Mouse (Mus musculus) urinary bladder, adult 18-20 months (tissue): ENCODE measurements at regions not wholly inside any gene's neighbourhood (a gene's known extent, or its start where the extent isn't known, plus 50 kb on each side); places are given as distances from the start of the nearest gene placed in this dataset.

Experiments
- DNase-seq, 2 experiments: peaks; one replicate each; pipeline ENCODE4 v3.0.0; 2022; ENCODE audit warnings: low spot score in 2 of 2, mixed read lengths in 2 of 2

- no peak for DNase-seq
Observed at GRCm38 (mm10) chr14:68784395-68784794, 509.7 kb downstream of the Synb start.

DNA sequence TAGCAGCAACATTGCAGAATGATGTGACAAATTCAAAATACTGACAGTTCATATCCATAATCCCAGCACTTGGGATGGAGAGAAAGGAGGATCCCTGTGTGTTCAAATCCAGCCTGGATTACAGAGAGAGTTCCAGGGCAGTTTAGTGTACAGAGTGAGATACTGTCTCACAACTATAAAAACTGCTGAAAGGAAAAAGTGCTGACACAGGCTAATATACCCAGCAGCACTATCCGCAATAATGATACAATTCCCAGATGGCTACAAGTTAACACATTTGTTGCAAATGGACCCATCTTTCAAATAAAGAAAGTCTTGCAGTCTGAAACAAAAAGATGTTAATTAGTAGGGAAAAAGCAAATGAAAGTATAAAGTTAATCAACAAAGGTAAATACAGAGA is 510.9 kb downstream of the Synb start:
- no peak for DNase-seq

DNA sequence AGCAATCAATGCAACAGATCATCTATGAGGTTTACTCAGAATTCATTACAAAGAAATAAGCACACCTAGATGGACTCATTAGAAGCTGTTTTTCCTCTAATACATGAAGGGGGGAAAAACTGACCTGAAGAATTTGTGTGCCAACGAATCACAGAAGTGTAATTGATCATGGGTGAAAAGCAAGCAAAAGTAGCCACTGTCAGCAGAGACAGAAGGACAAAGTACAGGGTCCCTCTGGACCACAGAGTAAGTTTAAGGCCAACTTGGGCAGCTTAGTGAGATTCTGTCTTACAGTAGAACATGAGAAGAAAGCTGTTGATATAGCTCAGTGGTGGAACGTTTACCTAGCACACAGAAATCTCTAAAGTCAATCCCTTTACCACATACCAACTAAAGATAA is 523.7 kb downstream of the Synb start:
- no peak for DNase-seq

GRCm38 (mm10) chr14:68762916-68763315 is 531.2 kb downstream of the Synb start:
- DNase-seq: no peak

- no peak for DNase-seq
Observed at GRCm38 (mm10) chr14:68744661-68745060, 549.4 kb downstream of the Synb start.

DNA sequence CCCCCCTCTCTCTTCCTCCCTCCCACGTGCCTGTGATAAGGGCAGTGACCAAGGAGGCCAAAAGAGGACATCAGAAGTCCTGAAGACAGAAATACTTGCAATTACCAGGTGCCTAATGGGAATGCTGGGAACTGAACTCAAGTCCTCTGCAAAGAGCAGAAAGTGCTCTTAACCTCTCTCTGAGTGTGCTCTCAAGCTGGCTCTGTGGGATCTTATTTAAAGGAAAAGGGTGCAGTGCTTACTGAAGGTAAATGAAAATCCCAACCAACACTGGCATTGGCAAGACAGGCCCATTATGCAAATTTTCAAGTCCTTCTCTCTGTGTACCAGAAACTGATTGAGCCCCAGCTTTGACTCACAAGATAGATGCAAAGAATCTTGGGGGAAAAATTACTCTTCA is 555.6 kb downstream of the Synb start:
- DNase-seq: no peak

DNA sequence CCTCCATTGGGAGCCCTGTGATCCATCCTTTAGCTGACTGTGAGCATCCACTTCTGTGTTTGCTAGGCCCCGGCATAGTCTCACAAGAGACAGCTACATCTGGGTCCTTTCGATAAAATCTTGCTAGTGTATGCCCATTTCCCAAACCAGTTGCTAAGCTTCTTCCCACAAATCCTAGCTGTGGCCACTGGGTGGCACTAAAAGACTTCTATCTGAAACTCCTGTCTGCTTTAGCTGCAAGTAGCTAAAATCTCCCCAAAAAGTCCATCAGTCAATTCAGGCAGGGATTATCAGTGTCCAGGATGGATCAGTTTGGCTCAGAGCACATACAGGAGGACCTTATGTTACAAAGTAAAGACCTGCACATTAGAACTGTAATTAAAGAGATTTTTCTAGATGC is 558.3 kb downstream of the Synb start:
- DNase-seq: peak; percentile 19

DNA sequence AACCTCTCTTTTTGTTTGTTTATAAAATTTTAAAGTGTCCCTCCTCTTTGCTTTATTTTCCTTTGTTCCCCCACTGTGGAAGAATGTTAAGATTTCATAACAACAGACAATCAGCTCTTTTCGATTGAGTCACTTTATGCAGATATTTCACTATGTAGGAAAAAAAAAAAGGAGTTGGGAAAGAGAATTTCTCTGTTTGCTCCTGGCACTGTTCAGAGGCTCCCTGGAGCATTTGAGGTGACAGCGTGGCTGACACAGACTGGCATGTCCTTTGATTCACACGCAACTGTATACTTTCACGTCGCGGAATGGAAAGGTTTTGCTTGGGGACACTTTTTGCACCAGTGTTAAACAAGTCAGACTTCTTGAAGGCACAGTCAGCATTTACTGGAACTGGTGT is 572.9 kb downstream of the Synb start:
- DNase-seq: no peak

DNA sequence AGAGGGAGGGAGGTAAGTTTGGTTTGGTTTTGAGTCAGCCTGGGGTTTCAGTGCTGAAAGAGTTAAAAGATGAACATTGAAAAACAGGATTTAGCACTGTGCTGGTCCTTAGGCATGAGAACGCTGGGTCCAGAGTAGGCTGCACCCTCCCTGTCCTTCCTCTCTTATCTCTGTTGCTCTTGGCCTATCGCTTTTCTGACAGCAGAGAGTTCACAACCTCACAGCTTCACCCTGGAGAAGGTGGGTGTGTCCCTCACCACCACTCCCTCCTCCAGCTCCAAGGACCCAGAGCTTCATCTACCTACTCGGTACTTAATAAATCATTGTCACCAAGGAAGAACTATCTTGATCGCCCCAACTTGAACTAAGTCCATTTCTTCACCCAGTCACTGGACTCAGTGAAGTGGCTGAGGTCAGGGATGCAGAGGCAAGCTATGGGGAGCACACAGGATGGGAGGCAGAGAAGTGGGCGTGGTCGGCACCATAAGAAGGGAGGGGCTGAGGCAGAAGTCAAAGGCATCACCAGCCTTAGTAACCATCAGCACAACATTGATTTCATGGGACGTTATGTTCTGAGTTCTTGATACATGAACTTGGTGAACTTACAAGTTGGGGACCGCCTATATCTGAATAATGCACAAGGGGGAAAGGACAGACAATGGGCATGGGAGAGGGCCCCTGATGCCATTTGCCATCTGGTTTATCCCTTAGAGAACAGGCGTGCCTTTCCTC is 574.5 kb downstream of the Synb start:
- no peak for DNase-seq

DNA sequence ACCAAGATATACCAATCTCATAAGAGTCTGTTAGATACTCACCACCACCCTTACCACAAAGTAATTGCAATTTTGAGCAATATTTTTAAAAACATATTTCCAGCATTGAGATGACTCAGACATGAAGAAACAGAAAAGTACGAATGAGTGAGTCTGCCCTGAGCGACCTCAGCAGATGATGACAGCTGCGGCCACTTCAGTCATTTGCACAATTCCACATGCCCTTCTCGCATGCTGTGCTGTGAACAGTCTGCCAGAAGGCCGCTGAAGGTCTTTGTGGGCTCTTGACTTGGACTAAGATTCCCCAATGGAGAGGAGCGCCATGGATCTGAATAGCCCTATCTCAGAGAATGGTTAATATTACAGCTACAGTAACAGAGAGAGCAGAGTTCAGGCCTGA is 575.3 kb downstream of the Synb start:
- no peak for DNase-seq
